Mouse (Mus musculus): ENCODE results near the gene Olfr654. TPM values are rescaled to one million over a fixed set of nuclear protein-coding genes. Genes with fewer than 3 reads are reported as not detected.

Olfr654 gene
- not detected in 2 replicates for polyA plus RNA-seq (2016; fragmentation: Nextera tagmentation; extraction: Ambion mirVana)

- Histone ChIP-seq H3K36me3 (no peaks in the 10 kb centered on the region), H3K4me1 (no peaks in the 10 kb centered on the region), H3K27ac (no peak within 1 kb of the TSS), H3K9ac (no peak within 1 kb of the TSS), H3K4me2 (replicated peaks) (no peak within 1 kb of the TSS), H3K4me3 (no peak within 1 kb of the TSS), H3K9me3 (no peaks in the 10 kb centered on the region), H3K27me3 (replicated peaks) (no peaks in the 10 kb centered on the region)
- WGBS, result 92% methylated on average over 4 of the region's 4 CpGs
- ATAC-seq (ENCODE audit: low FRiP score, low read depth), result no peak
Observed at GRCm38 (mm10) chr7:104586725-104587124, at the start of gene Olfr654. Olfr654 (plus strand) TSS chr7:104587025.

GRCm38 (mm10) chr7:104549833-104550232, 37.0 kb upstream of the Olfr654 start, which contains the start of gene Olfr651:
Olfr651 (plus strand) TSS chr7:104550133.
- no peak within 1 kb of the TSS for H3K4me2 ChIP-seq (replicated peaks)
- no peak within 1 kb of the TSS for H3K9ac ChIP-seq
- no peak within 1 kb of the TSS for H3K27ac ChIP-seq
- H3K4me3 ChIP-seq, result no peak within 1 kb of the TSS
- ATAC-seq (ENCODE audit: low FRiP score, low read depth), result no peak
- no peaks in the 10 kb centered on the region for H3K9me3 ChIP-seq
- no peaks in the 10 kb centered on the region for H3K36me3 ChIP-seq
- no peaks in the 10 kb centered on the region for H3K27me3 ChIP-seq (replicated peaks)
- no peaks in the 10 kb centered on the region for H3K4me1 ChIP-seq
- 83% methylated on average over 5 of the region's 5 CpGs for WGBS

- H3K27me3 ChIP-seq (replicated peaks), result no peaks in the 10 kb centered on the region
Observed at GRCm38 (mm10) chr7:104552700-104553099, 34.1 kb upstream of the Olfr654 start.

GRCm38 (mm10) chr7:104560601-104561000, 26.2 kb upstream of the Olfr654 start, which contains the start of gene Olfr652:
Olfr652 (plus strand) TSS chr7:104560901.
- ATAC-seq (ENCODE audit: low FRiP score, low read depth), result no peak
- Histone ChIP-seq H3K27me3 (replicated peaks) (no peaks in the 10 kb centered on the region), H3K9me3 (no peaks in the 10 kb centered on the region), H3K36me3 (no peaks in the 10 kb centered on the region), H3K4me2 (replicated peaks) (no peak within 1 kb of the TSS), H3K4me3 (no peak within 1 kb of the TSS), H3K27ac (no peak within 1 kb of the TSS), H3K9ac (no peak within 1 kb of the TSS), H3K4me1 (no peaks in the 10 kb centered on the region)

More at GRCm38 (mm10) chr7:104552700-104553099, 34.1 kb upstream of the Olfr654 start:
- H3K36me3 ChIP-seq, result no peaks in the 10 kb centered on the region
- no peak overlapping the region for H3K9ac ChIP-seq
- H3K27ac ChIP-seq, result no peak overlapping the region
- H3K9me3 ChIP-seq, result no peaks in the 10 kb centered on the region
- H3K4me3 ChIP-seq, result no peak overlapping the region
- H3K4me2 ChIP-seq (replicated peaks), result no peak overlapping the region
- no peaks in the 10 kb centered on the region for H3K4me1 ChIP-seq
- no peak for ATAC-seq (ENCODE audit: low FRiP score, low read depth)
- WGBS, result 69% methylated on average over 1 of the region's 1 CpGs

GRCm38 (mm10) chr7:104577014-104577413, 9.8 kb upstream of the Olfr654 start, which contains the start of gene Olfr653:
Olfr653 (plus strand) TSS chr7:104577314.
- no peaks in the 10 kb centered on the region for H3K4me1 ChIP-seq
- no peak within 1 kb of the TSS for H3K4me3 ChIP-seq
- no peak for ATAC-seq (ENCODE audit: low FRiP score, low read depth)
- H3K27ac ChIP-seq, result no peak within 1 kb of the TSS
- no peak within 1 kb of the TSS for H3K4me2 ChIP-seq (replicated peaks)
- 79% methylated on average over 2 of the region's 2 CpGs for WGBS
- no peaks in the 10 kb centered on the region for H3K9me3 ChIP-seq
- H3K9ac ChIP-seq, result no peak within 1 kb of the TSS
- H3K27me3 ChIP-seq (replicated peaks), result no peaks in the 10 kb centered on the region
- no peaks in the 10 kb centered on the region for H3K36me3 ChIP-seq

- H3K36me3 ChIP-seq, result no peaks in the 10 kb centered on the region
- H3K9ac ChIP-seq, result no peak overlapping the region
- WGBS, result 95% methylated on average over 4 of the region's 4 CpGs
- no peak overlapping the region for H3K4me3 ChIP-seq
- H3K4me2 ChIP-seq (replicated peaks), result no peak overlapping the region
- H3K27ac ChIP-seq, result no peak overlapping the region
- no peaks in the 10 kb centered on the region for H3K27me3 ChIP-seq (replicated peaks)
- H3K4me1 ChIP-seq, result no peaks in the 10 kb centered on the region
- no peak for ATAC-seq (ENCODE audit: low FRiP score, low read depth)
- H3K9me3 ChIP-seq, result no peaks in the 10 kb centered on the region
Observed at GRCm38 (mm10) chr7:104580846-104581245, 6.0 kb upstream of the Olfr654 start.

GRCm38 (mm10) chr7:104581429-104581828, 5.4 kb upstream of the Olfr654 start:
- H3K27ac ChIP-seq, result no peak overlapping the region
- 89% methylated on average over 4 of the region's 4 CpGs for WGBS

GRCm38 (mm10) chr7:104588274-104588673, 1.4 kb downstream of the Olfr654 start:
- Histone ChIP-seq H3K4me3 (no peak overlapping the region), H3K9me3 (no peaks in the 10 kb centered on the region), H3K27me3 (replicated peaks) (no peaks in the 10 kb centered on the region), H3K27ac (no peak overlapping the region), H3K4me1 (no peaks in the 10 kb centered on the region), H3K4me2 (replicated peaks) (no peak overlapping the region), H3K36me3 (no peaks in the 10 kb centered on the region), H3K9ac (no peak overlapping the region)
- ATAC-seq (ENCODE audit: low FRiP score, low read depth), result no peak
- 85% methylated on average over 5 of the region's 5 CpGs for WGBS

More at GRCm38 (mm10) chr7:104581429-104581828, 5.4 kb upstream of the Olfr654 start:
- no peak for ATAC-seq (ENCODE audit: low FRiP score, low read depth)
- Histone ChIP-seq H3K27me3 (replicated peaks) (no peaks in the 10 kb centered on the region), H3K9ac (no peak overlapping the region), H3K4me2 (replicated peaks) (no peak overlapping the region), H3K4me1 (no peaks in the 10 kb centered on the region), H3K4me3 (no peak overlapping the region), H3K9me3 (no peaks in the 10 kb centered on the region), H3K36me3 (no peaks in the 10 kb centered on the region)

GRCm38 (mm10) chr7:104601679-104602078, 14.9 kb downstream of the Olfr654 start, which contains the start of gene Olfr655:
Olfr655 (minus strand) TSS chr7:104601779.
- Histone ChIP-seq H3K4me2 (replicated peaks) (no peak within 1 kb of the TSS), H3K4me1 (no peaks in the 10 kb centered on the region), H3K36me3 (no peaks in the 10 kb centered on the region), H3K27me3 (replicated peaks) (no peaks in the 10 kb centered on the region), H3K4me3 (no peak within 1 kb of the TSS), H3K9me3 (no peaks in the 10 kb centered on the region), H3K27ac (no peak within 1 kb of the TSS), H3K9ac (no peak within 1 kb of the TSS)
- no peak for ATAC-seq (ENCODE audit: low FRiP score, low read depth)
- 94% methylated on average over 2 of the region's 2 CpGs for WGBS

GRCm38 (mm10) chr7:104603173-104603572, 16.3 kb downstream of the Olfr654 start:
- no peaks in the 10 kb centered on the region for H3K36me3 ChIP-seq
- WGBS, result 3% methylated on average over 3 of the region's 3 CpGs

GRCm38 (mm10) chr7:104604727-104605126, 17.9 kb downstream of the Olfr654 start:
- H3K36me3 ChIP-seq, result no peaks in the 10 kb centered on the region
- H3K4me2 ChIP-seq (replicated peaks), result no peak overlapping the region
- H3K4me1 ChIP-seq, result no peaks in the 10 kb centered on the region
- no peak overlapping the region for H3K27ac ChIP-seq
- no peaks in the 10 kb centered on the region for H3K9me3 ChIP-seq
- H3K27me3 ChIP-seq (replicated peaks), result no peaks in the 10 kb centered on the region
- no peak for ATAC-seq (ENCODE audit: low FRiP score, low read depth)
- H3K9ac ChIP-seq, result no peak overlapping the region
- no peak overlapping the region for H3K4me3 ChIP-seq

More at GRCm38 (mm10) chr7:104603173-104603572, 16.3 kb downstream of the Olfr654 start:
- no peak overlapping the region for H3K9ac ChIP-seq
- H3K9me3 ChIP-seq, result no peaks in the 10 kb centered on the region
- no peak overlapping the region for H3K4me3 ChIP-seq
- H3K4me2 ChIP-seq (replicated peaks), result no peak overlapping the region
- H3K4me1 ChIP-seq, result no peaks in the 10 kb centered on the region
- ATAC-seq (ENCODE audit: low FRiP score, low read depth), result no peak
- no peaks in the 10 kb centered on the region for H3K27me3 ChIP-seq (replicated peaks)
- H3K27ac ChIP-seq, result no peak overlapping the region

- Histone ChIP-seq H3K27ac (no peak within 1 kb of the TSS), H3K4me1 (no peaks in the 10 kb centered on the region), H3K9me3 (no peaks in the 10 kb centered on the region), H3K27me3 (replicated peaks) (no peaks in the 10 kb centered on the region), H3K9ac (no peak within 1 kb of the TSS), H3K36me3 (no peaks in the 10 kb centered on the region), H3K4me3 (no peak within 1 kb of the TSS), H3K4me2 (replicated peaks) (no peak within 1 kb of the TSS)
- 87% methylated on average over 4 of the region's 4 CpGs for WGBS
- no peak for ATAC-seq (ENCODE audit: low FRiP score, low read depth)
Observed at GRCm38 (mm10) chr7:104613655-104614054, 26.8 kb downstream of the Olfr654 start, which contains the start of gene Olfr656. Olfr656 (plus strand) TSS chr7:104613955.

GRCm38 (mm10) chr7:104624494-104624893, 37.7 kb downstream of the Olfr654 start, which contains the start of gene Olfr657:
Olfr657 (plus strand) TSS chr7:104624794.
- ATAC-seq (ENCODE audit: low FRiP score, low read depth), result no peak

More at GRCm38 (mm10) chr7:104624494-104624893, 37.7 kb downstream of the Olfr654 start, which contains the start of gene Olfr657:
- no peak within 1 kb of the TSS for H3K4me3 ChIP-seq
- H3K27me3 ChIP-seq (replicated peaks), result no peaks in the 10 kb centered on the region
- H3K9me3 ChIP-seq, result no peaks in the 10 kb centered on the region
- H3K4me2 ChIP-seq (replicated peaks), result no peak within 1 kb of the TSS
- no peaks in the 10 kb centered on the region for H3K36me3 ChIP-seq
- no peaks in the 10 kb centered on the region for H3K4me1 ChIP-seq
- no peak within 1 kb of the TSS for H3K9ac ChIP-seq
- no peak within 1 kb of the TSS for H3K27ac ChIP-seq

All from neural tube, embryonic 12.5 days (tissue).